Mouse (Mus musculus): ENCODE results near the gene Dio1.

The Dio1 gene

GRCm38 (mm10) chr4:107246040-107246439 lies 60.9 kb downstream of the Dio1 start:
- DNase-seq (ENCODE audit: low spot score): no peak

GRCm38 (mm10) chr4:107245368-107245767 lies 61.6 kb downstream of the Dio1 start:
- no peak for DNase-seq (ENCODE audit: low spot score)

- no peak for DNase-seq (ENCODE audit: low spot score)
These were observed 63.3 kb downstream of the Dio1 start for GRCm38 (mm10) chr4:107243365-107244333.

Data from lung, postnatal 25 days (tissue).